Mouse (Mus musculus) heart, adult 9 months (tissue): Measurements from ENCODE around the gene Mfsd4b3.
"Not testable (repeated sequence)": the region's sequence is repeated elsewhere in the genome, so short reads cannot be mapped to it uniquely, and the experiment has no call there.

ENCODE experiments used
- DNase-seq, 2 experiments: peaks; one replicate each; pipeline ENCODE4 v3.0.0; 2022; ENCODE audit warnings: low spot score in 2 of 2

Mfsd4b3 gene

DNA sequence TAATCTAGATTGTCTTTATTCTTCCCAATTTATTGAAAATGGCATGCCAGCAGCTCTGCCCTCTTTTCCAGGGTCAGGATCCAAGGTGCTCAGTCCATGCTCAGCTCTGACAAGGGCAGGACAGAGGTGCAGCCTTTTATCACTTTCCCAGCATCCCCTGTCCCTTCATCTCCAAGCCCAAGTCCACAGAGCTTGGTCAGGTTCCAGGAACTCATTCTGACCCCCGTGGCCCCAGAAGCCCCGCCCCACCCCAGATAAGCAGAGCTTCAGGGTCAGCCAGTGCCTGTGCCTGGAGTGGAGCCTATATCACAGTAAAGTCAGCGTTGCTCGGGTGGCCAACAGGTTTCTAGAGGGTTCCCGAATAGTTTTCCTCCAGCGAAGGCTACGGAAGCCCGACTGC is 35.4 kb downstream of the Mfsd4b3 start:
- not testable (repeated sequence) for DNase-seq

DNA sequence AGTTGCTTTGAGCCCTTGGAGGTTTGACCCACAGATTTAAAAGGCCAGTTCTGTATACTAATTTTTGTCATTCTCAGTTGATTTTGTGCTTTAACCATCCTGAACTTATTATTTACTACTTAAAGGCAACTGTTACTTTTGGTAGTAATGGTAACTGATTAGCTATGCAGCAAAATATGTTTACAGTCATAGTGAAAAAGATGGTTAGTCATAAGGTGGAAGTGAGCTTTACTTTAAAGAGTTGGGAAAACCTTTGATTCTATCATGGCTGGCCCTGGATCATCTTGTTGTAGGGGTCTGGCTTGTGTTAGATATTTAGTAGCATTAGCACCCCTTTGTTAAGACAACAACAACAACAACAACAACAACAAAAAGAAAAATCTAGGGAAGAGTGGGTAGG is 47.3 kb downstream of the Mfsd4b3 start:
- DNase-seq = no peak

DNA sequence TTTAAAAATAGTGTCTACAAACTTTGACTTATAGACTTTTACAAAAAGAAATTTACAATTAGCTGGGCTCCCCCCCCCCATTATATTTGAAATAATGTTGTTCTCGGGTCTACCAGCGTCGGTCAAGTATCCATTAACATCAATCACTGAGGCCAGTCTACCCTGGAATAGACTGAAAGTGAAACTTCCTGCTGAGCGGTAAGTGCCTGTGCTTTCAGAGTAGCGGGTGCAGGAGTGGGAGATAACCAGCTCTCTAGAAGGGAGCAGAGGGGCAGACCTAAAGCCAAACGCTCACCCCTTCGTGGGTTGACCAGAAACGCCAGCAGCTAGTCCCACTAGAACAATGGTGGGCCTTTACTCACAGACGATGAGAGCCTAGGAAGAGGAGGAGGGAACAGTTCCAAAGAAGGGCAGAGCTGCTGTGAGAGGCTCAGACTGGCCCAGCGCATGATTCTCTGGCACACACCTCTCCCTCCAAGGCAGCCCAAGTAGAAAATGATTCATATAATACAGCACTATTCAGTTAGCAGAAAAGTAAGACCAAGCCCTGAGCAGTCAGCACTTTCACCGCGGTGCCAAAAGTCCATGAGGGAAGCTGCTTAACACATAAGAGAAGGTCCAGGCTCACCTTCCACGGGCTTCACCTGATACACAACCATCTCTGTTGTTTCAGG is 51.0 kb downstream of the Mfsd4b3 start:
- DNase-seq = no peak

DNA sequence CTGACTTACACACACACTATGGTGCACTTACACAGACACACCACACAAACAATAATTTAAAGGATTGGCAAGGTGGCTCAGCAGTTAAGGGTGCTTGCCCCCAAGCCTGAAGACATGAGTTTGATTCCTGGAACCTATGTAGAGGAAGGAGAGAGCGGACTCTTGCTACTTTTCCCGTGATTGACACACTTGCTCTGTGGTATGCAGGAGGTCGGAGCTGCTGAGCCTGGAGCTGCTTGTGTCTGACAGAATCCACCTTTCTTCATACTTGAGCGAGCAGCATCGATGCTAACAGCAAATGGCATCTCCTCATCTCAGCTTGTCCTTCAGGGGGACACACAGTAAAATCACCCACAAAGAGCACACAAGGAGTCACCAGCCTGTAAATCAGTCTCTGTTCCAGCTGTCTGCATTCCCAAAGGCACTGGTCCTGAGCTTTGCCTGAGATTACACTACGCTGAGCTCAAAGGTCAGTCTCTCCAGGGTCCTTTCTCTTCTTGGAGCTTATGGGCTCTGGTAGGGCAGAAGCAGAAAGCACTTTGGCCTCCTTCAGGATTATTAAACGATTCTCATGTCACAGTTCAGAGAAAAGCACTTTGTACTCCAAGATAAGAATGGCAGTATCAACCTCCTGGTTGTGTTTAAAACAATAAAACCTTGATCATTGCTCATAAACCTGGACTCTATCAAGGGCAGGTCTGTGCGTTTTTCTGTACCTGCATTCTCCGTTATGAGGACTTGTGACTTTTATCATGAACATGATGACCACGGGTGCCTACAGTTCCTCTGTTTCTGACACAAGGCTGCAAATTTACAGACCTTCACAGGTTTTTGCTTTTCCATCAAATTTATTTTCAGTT is 52.9 kb downstream of the Mfsd4b3 start:
- DNase-seq = no peak

DNA sequence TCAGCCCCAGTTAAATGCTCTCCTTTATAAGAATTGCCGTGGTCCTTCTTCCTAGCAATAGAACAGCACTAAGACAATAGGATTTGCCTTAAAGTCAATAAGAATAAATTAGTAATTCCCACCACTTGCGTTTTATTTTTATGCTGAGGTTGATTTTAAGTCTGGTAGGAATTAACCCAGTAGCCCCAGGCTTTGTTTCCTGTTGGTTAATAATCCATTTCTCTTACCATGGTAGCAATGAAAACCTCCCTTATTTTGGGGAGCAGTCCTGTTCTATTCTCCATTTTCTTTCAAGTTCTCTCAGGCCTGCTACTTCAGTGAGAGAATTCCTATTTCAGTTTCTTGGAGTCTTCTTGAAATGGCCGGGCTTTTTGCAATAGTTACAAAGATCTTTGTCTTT is 55.8 kb downstream of the Mfsd4b3 start:
- DNase-seq = no peak

DNA sequence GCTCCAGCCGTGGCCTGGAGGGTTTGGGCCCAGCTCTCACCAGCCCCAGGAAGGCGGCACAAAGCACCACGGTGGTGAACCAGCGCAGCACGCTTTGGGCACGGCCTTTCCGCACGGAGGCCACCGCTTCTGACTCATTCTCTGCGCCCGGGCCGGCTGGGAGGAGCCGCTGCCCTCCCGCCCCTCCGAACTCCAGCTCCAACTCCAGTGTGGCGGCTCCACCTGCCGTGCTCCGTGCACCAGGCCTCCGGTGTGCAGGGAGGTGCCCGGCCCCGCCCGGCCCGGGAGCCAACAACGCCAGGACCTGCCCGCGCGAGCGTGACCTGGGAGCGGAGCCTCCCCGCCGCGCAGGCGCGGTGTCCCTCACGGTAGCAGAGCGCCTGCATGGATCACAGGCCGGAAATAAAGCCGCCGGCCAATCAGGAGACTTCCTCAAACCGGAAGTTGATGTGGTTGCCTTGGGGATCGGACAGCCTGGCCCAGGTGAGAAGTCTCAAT is 61.0 kb downstream of the Mfsd4b3 start, which contains the start of gene Mfsd4b4:
Gene Mfsd4b4, minus strand, starts transcription at position 365 of the 498 bp plus-strand sequence.
- peak; percentile 85 to 88 for DNase-seq
